Mouse (Mus musculus): ENCODE measurements around the gene Kcnh6. TPM values are rescaled to one million over a fixed set of nuclear protein-coding genes. Genes with fewer than 3 reads are reported as not detected.
A peak's percentile ranks its signal among the peaks of the same experiment; 100 is the strongest.

Kcnh6 gene
- polyA plus RNA-seq, 1 experiment from 2014 or later: 0.24 TPM

DNA sequence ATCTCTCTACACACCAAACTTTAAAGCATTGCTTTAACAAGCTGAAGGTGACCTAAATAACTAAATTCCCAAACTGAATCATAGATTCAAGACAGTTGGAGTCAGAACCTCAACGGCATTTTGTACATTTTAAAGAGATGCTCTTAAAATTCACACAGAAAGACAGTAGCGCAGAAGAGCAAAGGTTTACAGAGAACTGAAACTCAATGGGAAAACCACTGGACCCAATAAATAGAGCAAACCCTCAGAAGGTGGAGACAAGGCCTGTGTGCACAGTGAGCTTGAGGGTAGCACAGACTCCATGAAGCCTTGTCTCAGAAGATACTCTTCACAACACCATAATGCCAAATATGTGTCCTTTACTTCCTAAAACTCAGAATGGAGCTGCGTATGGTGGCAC is 37.9 kb downstream of the Kcnh6 start:
- no peak overlapping the region for H3K27ac ChIP-seq
- H3K4me1 ChIP-seq: no peaks in the 10 kb centered on the region
- H3K4me2 ChIP-seq: no peak overlapping the region
- H3K4me3 ChIP-seq: no peak overlapping the region
- peaks cover 41% of the 10 kb centered on the region for H3K36me3 ChIP-seq
- 92% methylated on average over 3 of the region's 3 CpGs for WGBS
- H3K9me3 ChIP-seq: no peaks in the 10 kb centered on the region
- H3K9ac ChIP-seq: no peak overlapping the region
- no peaks in the 10 kb centered on the region for H3K27me3 ChIP-seq
- no peak for ATAC-seq (ENCODE audit: insufficient number of reproducible peaks, low FRiP score, low TSS enrichment, low read depth)

DNA sequence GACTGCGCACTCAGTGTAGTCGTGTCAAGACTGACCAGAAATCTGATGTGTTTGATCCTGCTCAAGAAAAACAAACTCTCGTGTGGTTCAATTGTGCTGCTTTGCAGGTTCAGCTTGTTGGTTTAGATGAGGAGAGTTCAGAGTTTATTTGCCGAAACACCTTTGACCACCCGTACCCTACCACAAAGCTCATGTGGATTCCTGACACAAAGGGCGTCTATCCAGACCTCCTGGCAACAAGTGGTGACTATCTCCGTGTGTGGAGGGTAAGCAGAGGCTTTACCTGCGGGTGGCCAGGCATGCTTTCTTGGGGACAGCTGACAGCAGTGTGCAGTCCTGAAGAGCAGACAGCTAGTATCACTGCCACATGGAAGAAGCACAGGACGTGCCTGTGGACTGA is 38.7 kb downstream of the Kcnh6 start:
- ATAC-seq (ENCODE audit: insufficient number of reproducible peaks, low FRiP score, low TSS enrichment, low read depth): no peak
- 82% methylated on average over 9 of the region's 9 CpGs for WGBS
- H3K36me3 ChIP-seq: peaks cover 49% of the 10 kb centered on the region

GRCm38 (mm10) chr11:106053921-106054320 is 46.0 kb downstream of the Kcnh6 start:
- no peak overlapping the region for H3K9ac ChIP-seq
- WGBS: 90% methylated on average over 2 of the region's 2 CpGs
- H3K9me3 ChIP-seq: no peaks in the 10 kb centered on the region
- no peak for ATAC-seq (ENCODE audit: insufficient number of reproducible peaks, low FRiP score, low TSS enrichment, low read depth)
- no peak overlapping the region for H3K4me2 ChIP-seq
- H3K36me3 ChIP-seq: peaks cover 93% of the 10 kb centered on the region
- H3K27me3 ChIP-seq: no peaks in the 10 kb centered on the region
- H3K4me1 ChIP-seq: no peaks in the 10 kb centered on the region
- no peak overlapping the region for H3K4me3 ChIP-seq
- no peak overlapping the region for H3K27ac ChIP-seq

More for the DNA sequence above, 38.7 kb downstream of the Kcnh6 start:
- Histone ChIP-seq H3K4me1 (no peaks in the 10 kb centered on the region), H3K9me3 (no peaks in the 10 kb centered on the region), H3K27ac (no peak overlapping the region), H3K9ac (no peak overlapping the region), H3K27me3 (no peaks in the 10 kb centered on the region), H3K4me2 (no peak overlapping the region), H3K4me3 (no peak overlapping the region)

DNA sequence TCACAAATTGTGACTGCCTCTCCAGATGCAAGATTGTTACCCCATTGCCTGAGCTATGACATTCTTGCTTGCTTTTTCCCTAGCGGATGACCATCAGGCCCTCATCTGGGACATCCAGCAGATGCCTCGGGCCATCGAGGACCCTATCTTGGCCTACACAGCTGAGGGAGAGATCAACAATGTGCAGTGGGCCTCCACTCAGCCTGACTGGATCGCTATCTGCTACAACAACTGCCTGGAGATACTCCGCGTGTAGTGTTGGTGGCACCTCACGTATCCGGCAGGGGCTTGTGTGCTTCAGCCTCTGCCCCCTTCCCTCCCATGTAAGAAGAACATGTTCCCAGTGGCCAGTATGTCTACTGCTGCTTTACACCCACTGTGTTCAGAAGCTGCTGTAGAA is 46.7 kb downstream of the Kcnh6 start:
- ATAC-seq (ENCODE audit: insufficient number of reproducible peaks, low FRiP score, low TSS enrichment, low read depth): no peak
- Histone ChIP-seq H3K4me1 (no peaks in the 10 kb centered on the region), H3K4me3 (no peak overlapping the region), H3K27ac (no peak overlapping the region), H3K9ac (no peak overlapping the region), H3K9me3 (no peaks in the 10 kb centered on the region), H3K36me3 (peaks cover 94% of the 10 kb centered on the region), H3K4me2 (no peak overlapping the region), H3K27me3 (no peaks in the 10 kb centered on the region)
- 94% methylated on average over 8 of the region's 8 CpGs for WGBS

DNA sequence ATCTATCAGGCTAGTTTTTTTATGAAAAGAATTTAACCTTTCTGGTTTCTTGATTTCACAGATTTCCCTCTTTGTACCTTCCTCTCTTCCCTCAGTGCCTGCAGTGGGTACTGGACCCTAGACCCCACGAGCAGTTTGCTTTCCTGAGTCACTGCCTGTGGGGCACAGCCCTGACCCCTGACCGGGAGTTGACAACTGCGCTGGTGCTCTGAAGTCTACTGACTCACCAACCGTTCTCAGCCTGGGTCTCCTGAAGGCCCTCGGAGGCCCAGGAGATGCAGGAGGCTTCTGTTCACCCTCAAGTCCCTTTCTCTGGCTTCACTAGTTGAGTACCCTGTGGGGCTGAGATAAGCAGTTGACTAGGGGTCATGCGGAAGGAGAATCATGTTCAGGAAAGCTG is 47.4 kb downstream of the Kcnh6 start:
- 86% methylated on average over 6 of the region's 6 CpGs for WGBS
- H3K4me2 ChIP-seq: no peak overlapping the region

GRCm38 (mm10) chr11:106056819-106057491 is 49.0 kb downstream of the Kcnh6 start:
- Histone ChIP-seq H3K9me3 (no peaks in the 10 kb centered on the region), H3K4me1 (no peaks in the 10 kb centered on the region), H3K4me2 (no peak overlapping the region), H3K27me3 (no peaks in the 10 kb centered on the region), H3K9ac (no peak overlapping the region), H3K27ac (no peak overlapping the region), H3K36me3 (peaks cover 80% of the 10 kb centered on the region), H3K4me3 (no peak overlapping the region)
- WGBS: 89% methylated on average over 8 of the region's 8 CpGs
- ATAC-seq (ENCODE audit: insufficient number of reproducible peaks, low FRiP score, low TSS enrichment, low read depth): no peak

More for the DNA sequence above, 47.4 kb downstream of the Kcnh6 start:
- no peaks in the 10 kb centered on the region for H3K9me3 ChIP-seq
- no peak for ATAC-seq (ENCODE audit: insufficient number of reproducible peaks, low FRiP score, low TSS enrichment, low read depth)
- H3K4me3 ChIP-seq: no peak overlapping the region
- H3K9ac ChIP-seq: no peak overlapping the region
- no peaks in the 10 kb centered on the region for H3K4me1 ChIP-seq
- peaks cover 95% of the 10 kb centered on the region for H3K36me3 ChIP-seq
- H3K27me3 ChIP-seq: no peaks in the 10 kb centered on the region
- no peak overlapping the region for H3K27ac ChIP-seq

DNA sequence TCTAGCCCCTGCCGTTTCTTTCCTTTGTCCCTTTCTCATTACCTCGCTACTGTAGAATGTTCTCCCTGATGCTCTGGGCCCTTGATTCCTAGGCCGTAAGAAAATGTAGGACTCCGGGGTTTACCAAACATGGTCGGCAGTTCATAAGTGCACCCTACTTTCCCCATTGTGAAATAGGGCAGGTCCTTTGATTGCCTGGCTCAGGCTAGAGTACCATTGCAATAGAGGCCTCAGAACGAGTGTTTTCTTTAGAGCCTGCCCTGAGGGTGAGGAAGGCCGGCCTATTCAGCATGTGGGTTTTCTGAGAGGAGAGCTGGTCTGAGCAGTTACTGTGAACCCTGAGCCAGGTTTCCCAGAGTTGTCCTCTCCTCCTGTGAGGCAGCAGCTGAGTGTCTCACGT is 50.1 kb downstream of the Kcnh6 start:
- Histone ChIP-seq H3K9me3 (no peaks in the 10 kb centered on the region), H3K4me1 (no peaks in the 10 kb centered on the region), H3K4me2 (no peak overlapping the region), H3K36me3 (peaks cover 70% of the 10 kb centered on the region), H3K27me3 (no peaks in the 10 kb centered on the region), H3K27ac (no peak overlapping the region), H3K4me3 (no peak overlapping the region), H3K9ac (no peak overlapping the region)
- 73% methylated on average over 8 of the region's 8 CpGs for WGBS
- ATAC-seq (ENCODE audit: insufficient number of reproducible peaks, low FRiP score, low TSS enrichment, low read depth): no peak

- WGBS: 90% methylated on average over 1 of the region's 1 CpGs
- peaks cover 45% of the 10 kb centered on the region for H3K36me3 ChIP-seq
- no peaks in the 10 kb centered on the region for H3K4me1 ChIP-seq
- H3K9ac ChIP-seq: no peak overlapping the region
- no peak overlapping the region for H3K4me2 ChIP-seq
- H3K4me3 ChIP-seq: no peak overlapping the region
- no peaks in the 10 kb centered on the region for H3K27me3 ChIP-seq
- no peak for ATAC-seq (ENCODE audit: insufficient number of reproducible peaks, low FRiP score, low TSS enrichment, low read depth)
- H3K9me3 ChIP-seq: no peaks in the 10 kb centered on the region
- H3K27ac ChIP-seq: no peak overlapping the region
These were observed 52.6 kb downstream of the Kcnh6 start for GRCm38 (mm10) chr11:106060549-106060948.

GRCm38 (mm10) chr11:106061311-106061710 is 53.4 kb downstream of the Kcnh6 start:
- ATAC-seq (ENCODE audit: insufficient number of reproducible peaks, low FRiP score, low TSS enrichment, low read depth): no peak
- Histone ChIP-seq H3K27me3 (no peaks in the 10 kb centered on the region), H3K9me3 (no peaks in the 10 kb centered on the region), H3K4me1 (peaks cover under 1% of the 10 kb centered on the region; the same call in 1 of the 2 replicates), H3K9ac (no peak overlapping the region), H3K4me3 (no peak overlapping the region), H3K36me3 (peaks cover 38% of the 10 kb centered on the region), H3K4me2 (no peak overlapping the region), H3K27ac (no peak overlapping the region)
- 81% methylated on average over 1 of the region's 1 CpGs for WGBS

DNA sequence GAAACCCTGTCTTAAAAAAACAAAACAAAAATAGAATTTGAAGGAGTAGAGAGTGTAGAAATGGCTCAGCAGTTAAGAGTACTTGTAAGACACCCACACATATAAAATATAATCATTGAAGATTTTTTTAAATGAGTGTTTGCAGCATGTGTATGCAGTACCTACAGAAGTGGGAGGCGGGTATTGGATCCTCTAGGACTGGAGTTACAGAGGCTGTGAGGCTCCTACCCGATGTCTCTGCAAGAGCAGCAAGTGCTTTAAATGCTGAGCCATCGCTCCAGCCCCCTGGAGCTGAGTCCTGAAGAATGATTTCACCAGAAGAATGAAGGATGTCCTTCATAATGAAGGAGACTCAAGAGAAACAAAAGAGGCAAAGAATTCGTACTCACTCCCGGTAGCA is 55.8 kb downstream of the Kcnh6 start:
- no peak for ATAC-seq (ENCODE audit: insufficient number of reproducible peaks, low FRiP score, low TSS enrichment, low read depth)
- Histone ChIP-seq H3K4me1 (peaks cover 13% of the 10 kb centered on the region), H3K9me3 (no peaks in the 10 kb centered on the region), H3K27me3 (no peaks in the 10 kb centered on the region), H3K4me3 (no peak overlapping the region), H3K27ac (no peak overlapping the region), H3K36me3 (peaks cover 14% of the 10 kb centered on the region), H3K4me2 (no peak overlapping the region), H3K9ac (no peak overlapping the region)
- WGBS: 80% methylated on average over 5 of the region's 5 CpGs

DNA sequence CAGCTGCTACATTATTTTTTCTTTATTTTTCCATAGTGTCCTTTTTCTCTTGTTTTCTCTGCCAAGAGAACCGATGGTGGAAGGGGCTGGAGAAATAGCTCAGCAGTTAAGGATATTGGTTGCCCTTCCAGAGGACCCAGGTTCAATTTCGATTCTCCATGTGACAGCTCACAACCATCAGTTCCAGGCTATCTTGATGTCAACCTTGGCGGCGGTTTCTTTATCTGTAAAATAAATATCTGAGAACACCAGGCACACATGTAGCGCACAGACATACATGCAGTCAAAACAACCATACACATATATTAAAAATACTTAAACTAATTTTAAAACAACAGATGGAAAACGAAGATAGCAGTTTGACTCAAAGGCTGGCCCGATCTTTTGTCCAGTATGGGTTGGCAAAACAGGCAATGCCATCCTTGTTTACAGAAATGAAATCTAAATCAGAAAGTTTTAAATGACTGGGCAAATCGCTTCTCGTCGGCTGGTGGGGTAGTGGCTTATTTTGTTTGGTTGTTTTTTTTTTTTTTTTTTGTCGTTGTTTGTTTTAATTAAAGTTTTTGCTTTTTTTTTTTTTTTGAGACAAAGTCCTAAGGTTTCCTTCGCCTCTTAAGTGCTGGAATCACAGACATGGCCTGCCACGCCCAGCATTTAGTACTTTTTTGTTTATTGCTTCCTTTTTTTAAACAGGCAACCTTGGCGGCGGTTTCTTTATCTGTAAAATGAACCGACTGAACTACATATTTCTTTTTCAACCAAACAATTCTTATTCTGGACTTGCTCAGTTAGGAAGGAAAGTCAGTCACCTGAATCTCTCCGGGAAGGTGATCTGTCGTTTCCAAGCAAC is 57.4 kb downstream of the Kcnh6 start:
- Histone ChIP-seq H3K27me3 (no peaks in the 10 kb centered on the region), H3K4me1 (peaks cover 13% of the 10 kb centered on the region), H3K4me3 (peak overlapping the region; percentile 67), H3K4me2 (peak overlapping the region; percentile 80), H3K36me3 (peaks cover 4% of the 10 kb centered on the region; the same call in 1 of the 2 replicates), H3K9me3 (no peaks in the 10 kb centered on the region), H3K9ac (peak overlapping the region; percentile 64), H3K27ac (peak overlapping the region; percentile 43; the same call in 1 of the 2 replicates)
- ATAC-seq (ENCODE audit: insufficient number of reproducible peaks, low FRiP score, low TSS enrichment, low read depth): no peak
- WGBS: 43% methylated on average over 18 of the region's 18 CpGs

- Histone ChIP-seq H3K9ac (peak within 1 kb of the TSS; percentile 64), H3K4me3 (peak within 1 kb of the TSS; percentile 67), H3K27ac (peak within 1 kb of the TSS; percentile 85), H3K4me1 (peaks cover 13% of the 10 kb centered on the region), H3K4me2 (peak within 1 kb of the TSS; percentile 80), H3K9me3 (no peaks in the 10 kb centered on the region), H3K27me3 (no peaks in the 10 kb centered on the region), H3K36me3 (peaks cover 7% of the 10 kb centered on the region; the same call in 1 of the 2 replicates)
- under 1% methylated on average over 49 of the region's 49 CpGs for WGBS
- peak; percentile 92 for ATAC-seq (ENCODE audit: insufficient number of reproducible peaks, low FRiP score, low TSS enrichment, low read depth)
These were observed 58.1 kb downstream of the Kcnh6 start, which contains the start of gene Taco1 for GRCm38 (mm10) chr11:106065923-106066571. Gene Taco1 (plus strand): TSS chr11:106066061.
